Mouse (Mus musculus) left cerebral cortex, postnatal 25 days (tissue): Measurements from ENCODE around the gene Nrxn2. TPM values are rescaled to one million over a fixed set of nuclear protein-coding genes. Genes with fewer than 3 reads are reported as not detected.

ENCODE experiments used
- DNase-seq, 2 experiments: peaks; one replicate each; pipeline ENCODE4 v3.0.0; 2022; ENCODE audit warnings: low spot score in 2 of 2, mixed read lengths in 1 of 2
- intact Hi-C: fragments of 180-260 bp; cut with DNase I; formaldehyde crosslinking; loops from one replicate; pipeline ENCODE4 v1.15.1; 2025
- total RNA-seq, 2 experiments: library from RNA; stranded (reverse); gene quantifications; 2 replicates each; pipeline ENCODE4 v1.2.3; 2021

The Nrxn2 gene
- total RNA-seq, 2 experiments from 2014 or later: 627 to 654 TPM

GRCm38 (mm10) chr19:6474706-6475105, 56.2 kb downstream of the Nrxn2 start:
- DNase-seq: no peak
- intact Hi-C loops: no loop called here

GRCm38 (mm10) chr19:6475129-6475528, 56.6 kb downstream of the Nrxn2 start:
- no peak for DNase-seq
- intact Hi-C loops: no loop called here

- intact Hi-C loops: no loop called here
- no peak for DNase-seq
These were observed 58.5 kb downstream of the Nrxn2 start for GRCm38 (mm10) chr19:6477007-6477406.

- DNase-seq: no peak
- intact Hi-C loops: no loop called here
These were observed 60.0 kb downstream of the Nrxn2 start for GRCm38 (mm10) chr19:6478566-6478965.

- no peak for DNase-seq
- intact Hi-C loops: no loop called here
These were observed 64.4 kb downstream of the Nrxn2 start for GRCm38 (mm10) chr19:6482886-6483285.

GRCm38 (mm10) chr19:6485059-6485630, 66.6 kb downstream of the Nrxn2 start:
- no peak for DNase-seq
- intact Hi-C loops: loop anchor here (5.0 kb wide), 1 partner anchor 422 kb away; the partner anchor contains the start of gene Trmt112

GRCm38 (mm10) chr19:6489030-6489429, 70.5 kb downstream of the Nrxn2 start:
- intact Hi-C loops: loop anchor here (1.0 to 5.0 kb wide), 3 partner anchors 88 to 418 kb away; partner anchors contain the start of gene Trmt112
- DNase-seq: peak; percentile 87 to 91

GRCm38 (mm10) chr19:6491538-6491937, 73.0 kb downstream of the Nrxn2 start:
- no peak for DNase-seq
- intact Hi-C loops: loop anchor here (5.0 kb wide), 1 partner anchor 366 kb away; the partner anchor contains the start of gene Ccdc88b

- intact Hi-C loops: loop anchor here (1.0 to 5.0 kb wide), 2 partner anchors 172 to 365 kb away; partner anchors contain the start of gene Ccdc88b
These were observed 73.6 kb downstream of the Nrxn2 start for GRCm38 (mm10) chr19:6492124-6492523.

GRCm38 (mm10) chr19:6493219-6493618, 74.7 kb downstream of the Nrxn2 start:
- intact Hi-C loops: loop anchor here (5.0 kb wide), 1 partner anchor 364 kb away; the partner anchor contains the start of gene Ccdc88b
- no peak for DNase-seq

More at GRCm38 (mm10) chr19:6492124-6492523, 73.6 kb downstream of the Nrxn2 start:
- DNase-seq: peak; percentile 81 to 90

- no peak for DNase-seq
- intact Hi-C loops: loop anchor here (5.0 kb wide), 1 partner anchor 363 kb away; the partner anchor contains the start of gene Ccdc88b
These were observed 75.5 kb downstream of the Nrxn2 start for GRCm38 (mm10) chr19:6494032-6494431.

- intact Hi-C loops: loop anchor here (5.0 kb wide), 2 partner anchors 38 to 363 kb away; partner anchors contain the start of gene Ccdc88b
- no peak for DNase-seq
These were observed 76.1 kb downstream of the Nrxn2 start for GRCm38 (mm10) chr19:6494504-6495170.

GRCm38 (mm10) chr19:6495714-6496113, 77.2 kb downstream of the Nrxn2 start:
- intact Hi-C loops: loop anchor here (5.0 kb wide), 1 partner anchor 37 kb away; no protein-coding TSS in a partner anchor
- no peak for DNase-seq

GRCm38 (mm10) chr19:6496462-6497149, 78.1 kb downstream of the Nrxn2 start:
- peak in 1 of 2 experiments; percentile 57 for DNase-seq
- intact Hi-C loops: loop anchor here (5.0 kb wide), 1 partner anchor 36 kb away; no protein-coding TSS in a partner anchor

- peak; percentile 81 to 82 for DNase-seq
- intact Hi-C loops: loop anchor here (5.0 kb wide), 1 partner anchor 35 kb away; no protein-coding TSS in a partner anchor
These were observed 78.7 kb downstream of the Nrxn2 start for GRCm38 (mm10) chr19:6497150-6497801.

- intact Hi-C loops: loop anchor here (5.0 kb wide), 1 partner anchor 34 kb away; no protein-coding TSS in a partner anchor
- DNase-seq: no peak
These were observed 79.3 kb downstream of the Nrxn2 start for GRCm38 (mm10) chr19:6497803-6498202.

GRCm38 (mm10) chr19:6498350-6499131, 80.0 kb downstream of the Nrxn2 start:
- DNase-seq: no peak
- intact Hi-C loops: loop anchor here (5.0 kb wide), 1 partner anchor 34 kb away; no protein-coding TSS in a partner anchor

- intact Hi-C loops: loop anchor here (5.0 kb wide), 2 partner anchors 32 to 432 kb away; partner anchors contain the start of gene Kcnk4
- no peak for DNase-seq
These were observed 81.5 kb downstream of the Nrxn2 start for GRCm38 (mm10) chr19:6499860-6500635.
